15 mouse cellular contexts compared by ENCODE assay signal in genomic region chr10:99379156-99379555, GRCm38 (mm10).
DNase-seq lines count a peak whose midpoint lies in the region.
"Had no signal": no experiment of that assay in that cellular context is flagged by ENCODE, and none has a peak within 500 bp of the region (broad histone marks: within the 10 kb centered on the region; RNA-seq: fewer than 3 reads in every experiment).

No protein-coding gene starts in this region.

- intact Hi-C loops in heart, postnatal 36 days (cut with DNase I), result no loop called here

- peak; percentile 68 for DNase-seq in adrenal gland, adult 2 months
- no peak for DNase-seq in adrenal gland, postnatal 4 days (ENCODE audit: low spot score in 2 of 2)
- DNase-seq in adrenal gland, postnatal 14 days, result peak; percentile 29
- no peak for DNase-seq in adrenal gland, postnatal 25 days
- DNase-seq in heart, adult 11 months, result peak; percentile 42
- no peak for DNase-seq in heart, postnatal 36 days
- no peak for DNase-seq in gastrocnemius, postnatal 25 days
- DNase-seq: B cell, adult 2 months; cerebellum, adult 11 months; cerebellum, adult 18-20 months; cerebellum, adult 8-10 months; cerebellum, adult 9-11 months; cerebellum, postnatal 14 days; cerebellum, postnatal 36 days; embryo, embryonic 11 days had no signal

Comparison
In these comparisons a context has a peak if more than half of its experiments do, and no peak if none do; other contexts are left out.
1. DNase-seq: peak in adrenal gland, adult 2 months (single experiment), adrenal gland, postnatal 14 days (single experiment) and heart, adult 11 months (single experiment); none in adrenal gland, postnatal 4 days (0 of 2), adrenal gland, postnatal 25 days (single experiment), heart, postnatal 36 days (0 of 2) and gastrocnemius, postnatal 25 days (single experiment).